15 mouse cellular contexts compared by ENCODE assay signal in genomic region chr9:57923046-57923445, GRCm38 (mm10).
"Had no signal": no experiment of that assay in that cellular context is flagged by ENCODE, and none has a peak within 500 bp of the region (broad histone marks: within the 10 kb centered on the region; RNA-seq: fewer than 3 reads in every experiment).

No protein-coding gene starts in this region.

- H3K27me3 ChIP-seq: lung, embryonic 15.5 days; megakaryocyte, embryonic 14.5 days; midbrain, embryonic 13.5 days; midbrain, embryonic 15.5 days; neural tube, embryonic 12.5 days; stomach, embryonic 15.5 days had no signal

- H3K4me1 ChIP-seq: lung, embryonic 15.5 days; midbrain, embryonic 13.5 days; midbrain, embryonic 15.5 days; neural tube, embryonic 12.5 days; stomach, embryonic 15.5 days had no signal

- H3K4me3 ChIP-seq: lung, embryonic 15.5 days; megakaryocyte, embryonic 14.5 days; midbrain, embryonic 13.5 days; midbrain, embryonic 15.5 days; neural tube, embryonic 12.5 days; stomach, embryonic 15.5 days had no signal

- H3K27ac ChIP-seq: lung, embryonic 15.5 days; macrophage; midbrain, embryonic 13.5 days; midbrain, embryonic 15.5 days; neural tube, embryonic 12.5 days; stomach, embryonic 15.5 days; stomach, postnatal 0 days had no signal

- DNase-seq: lung, adult 2 months; lung, postnatal 14 days; lung, postnatal 36 days; right cerebral cortex, postnatal 14 days; thymus, adult 2 months; thymus, postnatal 25 days; thymus, postnatal 4 days had no signal
